Mouse (Mus musculus) kidney, embryonic 16.5 days (tissue): Measurements from ENCODE around the gene Coq5. TPM values are rescaled to one million over a fixed set of nuclear protein-coding genes. Genes with fewer than 3 reads are reported as not detected.

Experiments used
- ATAC-seq: fragments of 200-750 bp; cut with Nextera tagmentation; 2 replicates; pipeline ENCODE4 v1.8.0; 2017; ENCODE audit warnings: moderate TSS enrichment; ENCODE audit not compliant: low FRiP score, low TSS enrichment
- H3K27ac ChIP-seq: fragments of 300-500 bp; sonication (generic); 2 replicates; pipeline ENCODE4 v1.5.1; 2014; ENCODE audit warnings: low read length
- H3K27me3 ChIP-seq: fragments of 300-500 bp; sonication (generic); 2 replicates; pipeline ENCODE4 v1.6.1; 2014; ENCODE audit warnings: low read length, control low read depth, mixed read lengths; ENCODE audit not compliant: insufficient read depth
- H3K36me3 ChIP-seq: fragments of 300-500 bp; sonication (generic); 2 replicates; pipeline ENCODE4 v1.6.1; 2014; ENCODE audit warnings: low read length, control low read depth, mixed read lengths; ENCODE audit not compliant: insufficient read depth
- H3K4me1 ChIP-seq: fragments of 300-500 bp; sonication (generic); 2 replicates; pipeline ENCODE4 v1.6.1; 2014; ENCODE audit warnings: low read length, control low read depth, mixed read lengths; ENCODE audit not compliant: insufficient read depth
- H3K4me2 ChIP-seq: fragments of 300-500 bp; sonication (generic); replicated peaks from 2 replicates; pipeline ENCODE4 v1.6.1; 2014; ENCODE audit warnings: low read depth, low read length
- H3K4me3 ChIP-seq: fragments of 300-500 bp; sonication (generic); 2 replicates; pipeline ENCODE4 v1.5.1; 2014; ENCODE audit warnings: mild to moderate bottlenecking, low read length
- H3K9ac ChIP-seq: fragments of 300-500 bp; sonication (generic); replicated peaks from 2 replicates; pipeline ENCODE4 v1.6.1; 2014; ENCODE audit warnings: low read length
- H3K9me3 ChIP-seq: fragments of 300-500 bp; sonication (generic); 2 replicates; pipeline ENCODE4 v1.6.1; 2016; ENCODE audit warnings: low read length, control low read depth
- WGBS: fragments of 180-500 bp; shearing (Covaris S2); extraction: QIAGEN DNeasy Blood & Tissue Kit; methylation state at CpG from one replicate; pipeline ENCODE4 v1.1.7; 2014; 5-methylcytosine and 5-hydroxymethylcytosine counted together
- polyA plus RNA-seq: library from polyadenylated mRNA; unstranded; fragments of >200 nt; fragmentation: Nextera tagmentation; extraction: Ambion mirVana; gene quantifications from 2 replicates; pipeline ENCODE4 v1.2.1, GENCODE M21; 2015

Coq5 gene
- polyA plus RNA-seq, 1 experiment from 2014 or later = 55.8 TPM

DNA sequence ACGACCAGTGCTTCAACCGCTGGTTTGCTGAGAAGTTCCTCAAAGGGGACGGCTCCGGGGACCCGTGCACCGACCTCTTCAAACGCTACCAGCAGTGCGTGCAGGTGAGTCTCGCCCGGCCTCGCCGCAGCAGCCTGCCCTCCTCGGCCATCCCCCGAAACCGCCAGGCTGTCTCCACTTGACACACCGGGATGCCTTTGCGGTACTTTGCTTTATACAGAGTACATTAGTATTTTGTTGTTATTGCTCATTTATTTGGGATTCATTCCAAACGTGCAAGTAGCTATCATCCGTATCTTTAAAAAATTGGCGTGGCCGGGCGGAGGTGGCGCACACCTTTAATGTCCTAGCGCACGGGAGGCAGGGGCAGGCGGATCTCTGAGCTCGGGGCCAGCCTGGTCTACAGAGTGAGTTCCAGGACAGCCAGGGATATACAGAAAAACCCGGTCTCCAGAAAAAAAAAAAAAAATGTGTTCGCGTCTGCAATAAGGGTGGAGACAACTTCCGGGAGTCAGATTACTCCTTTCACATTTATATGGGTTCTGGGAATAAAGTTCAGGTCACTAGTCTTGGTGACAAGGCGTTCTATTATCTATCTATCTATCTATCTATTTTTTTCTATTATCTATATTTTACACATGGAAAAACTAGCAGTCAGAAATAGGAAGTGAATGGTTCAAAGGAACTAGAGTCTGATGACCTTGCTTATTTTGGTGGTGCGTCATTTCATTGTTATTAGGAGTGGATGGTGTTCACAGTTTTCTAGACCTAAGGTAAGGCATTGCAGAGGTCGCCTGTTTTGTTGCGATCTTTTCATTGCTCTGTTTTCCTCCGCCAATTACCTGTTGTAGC, 62.1 kb downstream of the Coq5 start:
- H3K9me3 ChIP-seq = no peaks in the 10 kb centered on the region
- H3K4me3 ChIP-seq = peak overlapping the region; percentile 93
- H3K36me3 ChIP-seq = peaks cover 37% of the 10 kb centered on the region
- WGBS = 10% methylated on average over 36 of the region's 36 CpGs
- H3K4me2 ChIP-seq = peak overlapping the region; percentile 77
- H3K4me1 ChIP-seq = peaks cover 13% of the 10 kb centered on the region
- H3K27ac ChIP-seq = no peak overlapping the region
- ATAC-seq = no peak
- H3K9ac ChIP-seq = peak overlapping the region; percentile 91
- no peaks in the 10 kb centered on the region for H3K27me3 ChIP-seq

Other genes starting within 250 kb of the Coq5 start
- gene Gm10401, start 181.4 kb upstream of the Coq5 start, polyA plus RNA-seq = 28.2 and 34.7 TPM in 2 replicates
- gene Acads, start 160.3 kb upstream of the Coq5 start, polyA plus RNA-seq = 98.1 and 106 TPM in 2 replicates
- gene Unc119b, start 144.7 kb upstream of the Coq5 start, polyA plus RNA-seq = 53.5 and 54.8 TPM in 2 replicates
- 85.0 and 86.2 TPM in 2 replicates for gene Mlec, start 121.5 kb upstream of the Coq5 start, polyA plus RNA-seq
- gene Cabp1, start 85.3 kb upstream of the Coq5 start, polyA plus RNA-seq = 1.3 TPM in 2 replicates
- 129 and 135 TPM in 2 replicates for gene Pop5, start 43.8 kb upstream of the Coq5 start, polyA plus RNA-seq
- 122 and 134 TPM in 2 replicates for gene Rnf10, start 6.8 kb upstream of the Coq5 start, polyA plus RNA-seq
- gene Dynll1, start 21.3 kb downstream of the Coq5 start, polyA plus RNA-seq = 1,559 and 1,634 TPM in 2 replicates
- gene Srsf9, start 47.5 kb downstream of the Coq5 start, polyA plus RNA-seq = 208 and 258 TPM in 2 replicates
- 25.2 and 32.0 TPM in 2 replicates for gene Gatc, start 61.5 kb downstream of the Coq5 start, polyA plus RNA-seq
- 56.3 and 58.5 TPM in 2 replicates for gene Triap1, start 61.6 kb downstream of the Coq5 start, polyA plus RNA-seq
- 1,046 and 1,071 TPM in 2 replicates for gene Cox6a1, start 69.3 kb downstream of the Coq5 start, polyA plus RNA-seq
- gene Msi1, start 149.9 kb downstream of the Coq5 start, polyA plus RNA-seq = 12.1 and 14.1 TPM in 2 replicates
- 0.94 and 2.1 TPM in 2 replicates for gene Pla2g1b, start 186.6 kb downstream of the Coq5 start, polyA plus RNA-seq
- gene Sirt4, start 205.1 kb downstream of the Coq5 start, polyA plus RNA-seq = 27.3 and 27.5 TPM in 2 replicates
- 60.5 and 67.2 TPM in 2 replicates for gene Pxn, start 227.0 kb downstream of the Coq5 start, polyA plus RNA-seq